Mouse (Mus musculus) bone marrow macrophage, adult 2 months (primary cell): ENCODE data around the gene Lsm7.

Experiments used
- CTCF ChIP-seq: IDR thresholded peaks from 2 replicates; pipeline ENCODE4 v1.5.1; 2012; ENCODE audit warnings: low read depth, mild to moderate bottlenecking, low read length, moderate library complexity
- POLR2A ChIP-seq: IDR thresholded peaks from 2 replicates; pipeline ENCODE4 v1.6.1; 2012; ENCODE audit warnings: mild to moderate bottlenecking, low read depth, low read length, borderline replicate concordance

DNA sequence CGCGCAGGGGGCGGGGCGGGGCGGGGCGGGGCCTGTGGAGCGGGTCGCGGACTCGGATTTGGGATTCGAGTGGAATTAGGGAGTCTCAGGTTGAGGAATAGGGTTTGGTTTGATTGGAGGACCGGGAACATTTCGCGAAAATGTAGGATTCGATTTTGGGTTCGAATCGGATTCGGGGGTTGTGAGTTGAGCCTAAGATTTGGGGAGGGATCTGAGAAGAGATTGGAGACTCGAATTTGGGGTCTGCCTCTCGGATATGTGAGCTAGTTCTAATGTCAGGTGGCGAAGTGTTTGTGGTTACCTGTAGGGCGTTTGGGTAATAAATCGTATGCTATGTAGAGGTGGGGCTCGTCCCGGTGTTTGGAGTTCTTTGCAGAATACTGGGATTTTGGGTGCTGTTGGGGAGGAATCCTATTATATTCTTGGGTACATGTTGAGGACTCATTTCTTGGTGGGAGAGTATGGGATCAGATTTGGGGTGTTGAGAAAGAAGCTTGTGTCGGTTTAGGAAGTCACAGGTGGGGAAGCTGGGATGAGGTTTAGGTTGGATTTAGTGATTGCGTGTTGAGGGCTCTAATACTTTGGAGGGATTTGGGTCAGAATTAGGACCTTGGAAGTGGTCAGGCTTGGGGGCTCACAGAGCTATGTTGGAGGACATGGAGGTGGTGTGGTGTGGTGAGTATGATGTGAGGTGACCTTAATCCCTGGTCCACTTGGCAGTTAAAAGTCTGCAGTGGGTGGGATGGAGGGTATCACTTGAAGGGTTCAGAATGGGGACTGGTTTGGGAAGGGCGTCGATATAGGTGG lies 27.7 kb downstream of the Lsm7 start:
- TF ChIP-seq CTCF (no peak), POLR2A (no peak)
